Mouse (Mus musculus): ENCODE data around the gene Map7. TPM values are rescaled to one million over a fixed set of nuclear protein-coding genes. Genes with fewer than 3 reads are reported as not detected.

The Map7 gene
- polyA plus RNA-seq (2014; fragmentation: Nextera tagmentation; extraction: Ambion mirVana), result 5.6 and 6.3 TPM in 2 replicates

DNA sequence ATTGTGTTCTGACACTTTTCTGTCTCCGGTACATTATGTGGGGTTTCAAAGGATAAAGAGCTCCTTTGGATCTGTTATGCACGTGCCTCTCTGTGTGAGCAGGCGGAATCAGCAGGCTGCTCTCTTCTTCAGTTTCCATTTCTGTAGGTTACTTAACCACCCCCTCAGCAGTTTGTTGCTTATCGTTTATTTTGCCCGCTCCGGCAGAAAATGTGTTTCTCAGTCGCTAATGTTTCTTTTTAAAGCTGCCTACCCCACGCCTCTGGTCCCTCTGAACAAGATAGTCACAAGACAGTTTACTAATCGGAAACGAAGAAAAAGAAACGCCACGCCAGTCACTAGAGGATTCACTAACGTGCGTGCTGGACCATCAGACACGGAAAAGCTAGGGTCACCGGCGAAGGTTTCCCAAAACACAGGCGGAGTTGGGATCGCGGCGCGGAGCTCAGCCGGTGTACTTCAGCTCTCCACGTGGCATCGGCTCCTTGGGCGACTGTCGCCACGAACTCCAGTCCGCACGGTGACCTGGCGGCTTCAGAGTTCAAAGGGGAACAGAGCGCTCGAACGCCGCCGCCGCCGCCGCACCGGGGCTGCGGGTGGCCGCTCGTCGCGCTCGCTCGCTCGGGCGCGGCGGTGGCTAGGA is at the start of gene Map7:
Gene Map7 (plus strand): TSS at position 342 of the 643 bp plus-strand sequence.
- 5% methylated on average over 42 of the region's 51 CpGs for WGBS
- H3K9ac ChIP-seq (ENCODE audit: low read length), result peak within 1 kb of the TSS; percentile 65
- H3K4me2 ChIP-seq, result peak within 1 kb of the TSS; percentile 90
- H3K4me1 ChIP-seq (ENCODE audit: control insufficient read depth, insufficient read depth, low read length), result peaks cover 11% of the 10 kb centered on the region
- H3K9me3 ChIP-seq (ENCODE audit: control insufficient read depth, low read length), result no peaks in the 10 kb centered on the region
- H3K27ac ChIP-seq (ENCODE audit: low read depth, low read length), result no peak within 1 kb of the TSS
- ATAC-seq (ENCODE audit: low FRiP score) (no peak; the same call in 1 of the 2 replicates), DNase-seq (ENCODE audit: low spot score, missing footprints) (peak; percentile 89)
- H3K27me3 ChIP-seq (ENCODE audit: control insufficient read depth, insufficient read depth, low read length), result peaks cover 41% of the 10 kb centered on the region
- peak within 1 kb of the TSS; percentile 71 for H3K4me3 ChIP-seq (ENCODE audit: low read depth, low read length)
- no peaks in the 10 kb centered on the region for H3K36me3 ChIP-seq (ENCODE audit: control insufficient read depth, insufficient read depth, low read length)

DNA sequence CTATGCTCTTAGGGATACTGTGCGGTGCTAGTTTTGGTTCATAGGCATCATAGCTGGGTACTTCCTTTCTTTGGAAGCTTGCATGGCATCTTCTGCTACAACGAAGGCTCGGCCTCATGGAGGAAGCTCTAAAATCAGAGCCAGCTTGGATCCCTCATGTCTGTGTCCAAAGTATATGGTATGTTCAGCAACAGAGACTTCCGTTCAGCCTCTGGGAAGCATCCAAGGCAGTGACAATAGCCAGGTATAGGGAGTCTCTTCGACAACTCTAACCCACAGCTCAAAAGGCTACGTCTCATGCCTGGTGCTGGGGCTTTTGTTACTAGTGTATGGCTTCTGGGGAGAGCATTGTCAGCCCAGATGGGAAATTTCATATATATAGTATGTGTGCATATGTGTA is 46.8 kb upstream of the Map7 start:
- ATAC-seq (ENCODE audit: low FRiP score), result no peak
- Histone ChIP-seq H3K9me3 (ENCODE audit: control insufficient read depth, low read length) (no peaks in the 10 kb centered on the region), H3K4me2 (no peak overlapping the region), H3K27me3 (ENCODE audit: control insufficient read depth, insufficient read depth, low read length) (no peaks in the 10 kb centered on the region), H3K9ac (ENCODE audit: low read length) (no peak overlapping the region), H3K27ac (ENCODE audit: low read depth, low read length) (no peak overlapping the region), H3K36me3 (ENCODE audit: control insufficient read depth, insufficient read depth, low read length) (no peaks in the 10 kb centered on the region), H3K4me3 (ENCODE audit: low read depth, low read length) (no peak overlapping the region), H3K4me1 (ENCODE audit: control insufficient read depth, insufficient read depth, low read length) (no peaks in the 10 kb centered on the region)
- 94% methylated on average over 6 of the region's 6 CpGs for WGBS
- DNase-seq (ENCODE audit: low spot score, missing footprints), result peak; percentile 51

DNA sequence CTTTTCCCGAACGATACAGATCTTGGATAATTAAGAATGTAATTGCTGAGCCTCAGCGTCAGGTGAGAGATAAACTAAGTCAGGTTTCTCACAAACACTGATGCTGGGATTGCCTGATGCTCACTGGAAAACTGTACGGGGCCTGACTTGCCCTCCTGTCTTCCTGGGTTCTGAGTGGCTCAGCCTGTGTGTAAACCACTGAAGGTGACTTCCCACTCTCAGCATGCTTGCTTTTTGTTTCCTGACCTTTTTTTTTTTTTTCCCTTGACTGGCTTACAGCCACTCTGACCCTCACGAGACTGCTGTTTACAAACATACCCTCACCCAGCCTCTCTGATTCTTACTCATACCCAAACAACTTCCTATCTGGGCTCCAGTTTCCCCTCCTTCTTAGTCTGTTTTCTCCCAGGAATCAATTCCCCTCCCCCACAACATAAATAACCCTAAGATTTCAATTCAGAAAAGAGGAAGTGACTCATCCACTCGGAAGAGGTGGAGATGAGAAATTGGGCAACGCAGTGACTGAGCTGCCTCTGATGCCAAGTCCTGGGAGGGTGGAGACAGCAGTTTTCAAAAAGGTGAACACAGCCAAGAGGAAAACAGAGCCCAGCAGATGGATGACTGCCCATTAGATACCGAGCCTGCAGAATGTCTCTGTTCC is 43.9 kb upstream of the Map7 start:
- ATAC-seq (ENCODE audit: low FRiP score), result no peak
- H3K27ac ChIP-seq (ENCODE audit: low read depth, low read length), result no peak overlapping the region
- H3K36me3 ChIP-seq (ENCODE audit: control insufficient read depth, insufficient read depth, low read length), result no peaks in the 10 kb centered on the region
- H3K27me3 ChIP-seq (ENCODE audit: control insufficient read depth, insufficient read depth, low read length), result no peaks in the 10 kb centered on the region
- H3K4me3 ChIP-seq (ENCODE audit: low read depth, low read length), result no peak overlapping the region
- DNase-seq (ENCODE audit: low spot score, missing footprints), result peak; percentile 6
- no peaks in the 10 kb centered on the region for H3K9me3 ChIP-seq (ENCODE audit: control insufficient read depth, low read length)
- no peak overlapping the region for H3K9ac ChIP-seq (ENCODE audit: low read length)
- WGBS, result 83% methylated on average over 8 of the region's 8 CpGs
- H3K4me2 ChIP-seq, result no peak overlapping the region
- H3K4me1 ChIP-seq (ENCODE audit: control insufficient read depth, insufficient read depth, low read length), result no peaks in the 10 kb centered on the region

DNA sequence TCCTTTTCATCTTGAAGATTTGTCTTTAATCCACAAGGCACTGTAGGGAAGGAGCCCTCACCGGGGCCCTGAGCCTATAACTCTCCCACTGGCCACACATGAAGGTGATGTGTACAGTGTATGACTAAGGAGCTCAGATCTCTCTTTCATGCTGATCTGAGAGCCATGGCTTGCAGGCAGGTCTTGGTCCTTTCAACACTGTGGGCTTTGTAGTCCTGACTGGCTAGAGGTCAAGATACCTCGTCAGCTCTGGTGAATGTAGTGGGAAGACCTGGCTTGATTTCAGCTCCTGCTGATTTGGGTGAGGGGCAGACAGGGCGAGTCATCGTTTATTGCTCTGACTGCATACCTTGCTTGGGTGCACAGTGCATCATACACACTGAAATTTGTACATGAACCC is 42.7 kb upstream of the Map7 start:
- DNase-seq (ENCODE audit: low spot score, missing footprints), result peak; percentile 8
- Histone ChIP-seq H3K4me2 (no peak overlapping the region), H3K27me3 (ENCODE audit: control insufficient read depth, insufficient read depth, low read length) (no peaks in the 10 kb centered on the region), H3K27ac (ENCODE audit: low read depth, low read length) (no peak overlapping the region), H3K9ac (ENCODE audit: low read length) (no peak overlapping the region), H3K9me3 (ENCODE audit: control insufficient read depth, low read length) (no peaks in the 10 kb centered on the region), H3K36me3 (ENCODE audit: control insufficient read depth, insufficient read depth, low read length) (no peaks in the 10 kb centered on the region), H3K4me1 (ENCODE audit: control insufficient read depth, insufficient read depth, low read length) (no peaks in the 10 kb centered on the region), H3K4me3 (ENCODE audit: low read depth, low read length) (no peak overlapping the region)
- WGBS, result 88% methylated on average over 4 of the region's 4 CpGs
- no peak for ATAC-seq (ENCODE audit: low FRiP score)

DNA sequence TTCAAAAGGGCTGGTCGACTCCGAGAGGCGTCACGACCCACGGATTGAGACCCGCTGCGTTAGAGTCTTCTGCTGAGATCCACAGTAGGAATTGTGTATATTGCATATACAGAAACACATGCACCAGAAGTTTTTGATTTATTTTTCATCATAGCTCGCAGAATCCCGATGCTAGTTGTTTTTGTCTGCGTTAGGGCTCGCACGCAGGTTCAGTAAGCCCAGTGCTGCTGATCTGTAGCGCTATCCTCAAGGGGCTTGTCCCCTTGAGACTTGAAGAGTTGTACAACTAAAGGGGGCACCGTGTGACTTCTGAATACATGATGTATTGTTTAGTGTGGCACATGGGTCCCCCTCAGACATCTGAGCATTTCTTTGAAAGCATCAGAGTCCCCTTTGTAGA is 41.2 kb upstream of the Map7 start:
- Histone ChIP-seq H3K4me2 (no peak overlapping the region), H3K36me3 (ENCODE audit: control insufficient read depth, insufficient read depth, low read length) (no peaks in the 10 kb centered on the region), H3K27ac (ENCODE audit: low read depth, low read length) (no peak overlapping the region), H3K4me3 (ENCODE audit: low read depth, low read length) (no peak overlapping the region), H3K27me3 (ENCODE audit: control insufficient read depth, insufficient read depth, low read length) (no peaks in the 10 kb centered on the region), H3K4me1 (ENCODE audit: control insufficient read depth, insufficient read depth, low read length) (no peaks in the 10 kb centered on the region), H3K9me3 (ENCODE audit: control insufficient read depth, low read length) (no peaks in the 10 kb centered on the region), H3K9ac (ENCODE audit: low read length) (no peak overlapping the region)
- no peak for ATAC-seq (ENCODE audit: low FRiP score)
- DNase-seq (ENCODE audit: low spot score, missing footprints), result peak; percentile 54
- 93% methylated on average over 14 of the region's 14 CpGs for WGBS

DNA sequence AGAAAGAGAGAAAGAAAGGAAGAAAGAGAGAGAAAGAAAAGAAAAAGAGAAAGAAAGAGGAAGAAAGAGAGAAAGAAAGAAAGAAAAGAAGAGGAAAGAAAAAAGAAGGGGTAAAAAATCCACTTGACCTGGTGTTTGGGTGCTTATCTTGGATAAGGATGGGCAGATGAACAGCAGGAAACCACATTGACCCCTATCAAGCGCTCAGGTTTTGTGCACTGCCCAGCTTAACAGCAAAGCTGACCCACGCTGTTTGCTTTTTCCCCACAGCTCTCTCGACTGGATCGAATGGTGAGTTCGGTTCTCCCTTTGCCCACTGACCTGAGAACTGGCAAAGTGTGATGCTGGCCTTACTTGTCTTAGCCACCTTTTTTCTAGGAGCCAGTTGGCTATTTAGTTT is 36.8 kb upstream of the Map7 start:
- Histone ChIP-seq H3K27ac (ENCODE audit: low read depth, low read length) (no peak overlapping the region), H3K9ac (ENCODE audit: low read length) (no peak overlapping the region), H3K27me3 (ENCODE audit: control insufficient read depth, insufficient read depth, low read length) (no peaks in the 10 kb centered on the region), H3K4me1 (ENCODE audit: control insufficient read depth, insufficient read depth, low read length) (no peaks in the 10 kb centered on the region), H3K9me3 (ENCODE audit: control insufficient read depth, low read length) (no peaks in the 10 kb centered on the region), H3K4me2 (no peak overlapping the region), H3K36me3 (ENCODE audit: control insufficient read depth, insufficient read depth, low read length) (no peaks in the 10 kb centered on the region), H3K4me3 (ENCODE audit: low read depth, low read length) (no peak overlapping the region)
- WGBS, result 92% methylated on average over 5 of the region's 5 CpGs
- ATAC-seq (ENCODE audit: low FRiP score), result no peak
- peak; percentile 53 for DNase-seq (ENCODE audit: low spot score, missing footprints)

DNA sequence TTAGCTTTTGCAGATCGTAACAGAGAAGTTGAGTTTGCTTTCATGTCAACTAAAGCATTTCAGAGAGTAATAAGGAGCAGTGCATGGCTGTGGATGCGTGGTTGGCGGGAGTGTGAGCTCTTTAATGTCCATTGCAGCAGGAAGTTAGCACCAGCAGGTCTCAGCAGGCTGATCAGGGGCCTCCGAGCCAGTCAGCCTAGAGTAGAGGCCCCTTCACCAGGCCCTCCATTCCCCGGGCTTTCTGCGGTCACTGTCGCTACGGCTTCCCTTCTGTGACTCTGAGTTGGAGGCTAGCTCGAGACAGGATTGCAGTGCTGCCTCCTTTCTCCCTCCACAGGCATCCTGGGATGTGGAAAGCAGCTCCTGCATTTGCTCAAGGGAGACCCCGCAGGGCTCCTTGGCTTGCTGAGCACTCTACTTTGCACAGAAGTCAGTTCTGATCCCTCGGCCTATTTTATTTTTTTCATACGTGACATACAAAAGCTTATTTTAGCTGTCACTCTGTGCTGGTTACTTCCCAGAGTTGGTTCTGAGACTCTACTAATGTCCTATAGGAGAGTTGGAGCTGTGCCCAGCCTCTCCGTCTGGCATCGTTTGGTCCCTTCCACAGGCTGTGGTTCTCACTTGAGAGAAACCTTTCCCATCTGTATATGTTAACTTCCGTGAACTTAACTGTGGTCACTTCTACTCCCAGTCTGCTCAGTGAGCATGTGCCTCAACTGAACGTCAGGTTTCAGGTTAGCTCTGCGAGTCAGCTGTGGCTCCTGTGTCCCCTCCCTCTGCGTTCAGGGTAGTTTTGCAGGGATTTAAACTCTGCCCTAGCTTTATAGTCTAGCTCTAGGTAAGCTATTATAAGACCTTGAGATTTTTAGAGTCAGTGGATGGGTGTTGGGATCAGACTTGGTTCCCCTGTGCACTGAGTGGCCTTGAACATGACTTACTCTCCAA is 36.0 kb upstream of the Map7 start:
- DNase-seq (ENCODE audit: low spot score, missing footprints), result peak; percentile 62
- no peaks in the 10 kb centered on the region for H3K4me1 ChIP-seq (ENCODE audit: control insufficient read depth, insufficient read depth, low read length)
- no peaks in the 10 kb centered on the region for H3K36me3 ChIP-seq (ENCODE audit: control insufficient read depth, insufficient read depth, low read length)

DNA sequence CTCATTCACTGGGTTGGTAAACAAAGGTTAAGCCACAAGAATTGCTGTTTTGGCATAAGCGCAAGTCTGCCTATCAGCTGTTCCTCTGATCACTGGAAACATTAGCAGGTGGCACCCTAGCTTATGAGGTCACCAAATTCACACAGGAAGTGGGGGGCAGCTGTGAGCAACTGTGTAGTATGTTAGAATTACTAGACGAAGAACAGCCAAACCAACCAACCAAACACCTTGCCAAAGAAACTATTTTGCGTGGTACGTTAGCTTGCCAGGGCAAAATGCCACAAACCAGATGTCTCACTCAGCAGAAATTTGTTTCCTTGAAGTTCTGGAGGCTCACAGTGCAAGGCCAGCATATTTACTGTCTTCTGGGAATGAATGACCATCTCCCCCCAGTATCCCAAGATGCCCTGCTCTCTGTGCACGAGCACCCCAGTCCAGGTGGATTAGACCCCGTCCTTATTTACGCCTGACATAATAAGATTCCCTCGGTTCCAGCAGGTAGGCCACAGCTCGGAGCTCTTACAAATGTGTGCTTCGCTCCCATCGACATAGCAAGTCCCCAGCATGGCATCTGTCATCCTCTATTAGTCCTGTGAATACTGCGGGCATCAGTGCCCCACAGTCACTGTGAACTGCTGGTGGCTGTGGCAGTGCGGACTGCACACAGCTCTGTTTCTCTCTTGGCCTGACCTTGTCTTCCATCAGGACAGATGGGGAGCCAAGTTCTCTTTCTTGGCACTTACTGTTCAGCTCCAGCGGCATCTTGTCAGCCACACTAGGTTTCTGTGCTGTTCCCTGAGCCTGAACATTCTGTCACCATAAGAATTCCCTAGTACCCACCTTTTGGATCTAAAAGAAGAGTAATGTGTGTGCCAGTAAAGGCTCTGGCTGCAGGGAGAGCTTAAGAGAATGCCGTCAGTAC is 28.5 kb upstream of the Map7 start:
- no peak overlapping the region for H3K27ac ChIP-seq (ENCODE audit: low read depth, low read length)
- H3K27me3 ChIP-seq (ENCODE audit: control insufficient read depth, insufficient read depth, low read length), result no peaks in the 10 kb centered on the region
- no peaks in the 10 kb centered on the region for H3K4me1 ChIP-seq (ENCODE audit: control insufficient read depth, insufficient read depth, low read length)
- no peaks in the 10 kb centered on the region for H3K36me3 ChIP-seq (ENCODE audit: control insufficient read depth, insufficient read depth, low read length)
- no peak for ATAC-seq (ENCODE audit: low FRiP score)
- no peak overlapping the region for H3K4me3 ChIP-seq (ENCODE audit: low read depth, low read length)
- H3K9ac ChIP-seq (ENCODE audit: low read length), result no peak overlapping the region
- DNase-seq (ENCODE audit: low spot score, missing footprints), result peak; percentile 53
- no peak overlapping the region for H3K4me2 ChIP-seq
- 92% methylated on average over 15 of the region's 15 CpGs for WGBS
- no peaks in the 10 kb centered on the region for H3K9me3 ChIP-seq (ENCODE audit: control insufficient read depth, low read length)

More for the DNA sequence above, 36.0 kb upstream of the Map7 start:
- H3K9ac ChIP-seq (ENCODE audit: low read length), result no peak overlapping the region
- no peaks in the 10 kb centered on the region for H3K27me3 ChIP-seq (ENCODE audit: control insufficient read depth, insufficient read depth, low read length)
- no peak overlapping the region for H3K4me2 ChIP-seq
- no peak overlapping the region for H3K4me3 ChIP-seq (ENCODE audit: low read depth, low read length)
- no peak overlapping the region for H3K27ac ChIP-seq (ENCODE audit: low read depth, low read length)
- no peak for ATAC-seq (ENCODE audit: low FRiP score)
- H3K9me3 ChIP-seq (ENCODE audit: control insufficient read depth, low read length), result no peaks in the 10 kb centered on the region
- 89% methylated on average over 18 of the region's 18 CpGs for WGBS
